Mouse (Mus musculus): ENCODE measurements around the gene 9230102O04Rik. TPM values are rescaled to one million over a fixed set of nuclear protein-coding genes. Genes with fewer than 3 reads are reported as not detected.
A peak's percentile ranks its signal among the peaks of the same experiment; 100 is the strongest.

The 9230102O04Rik gene
- 0.35 and 1.1 TPM in 2 replicates for polyA plus RNA-seq (2015; fragmentation: Nextera tagmentation; extraction: Ambion mirVana)

- ATAC-seq: peak; percentile 74
- Histone ChIP-seq H3K9me3 (ENCODE audit: control insufficient read depth, low read length) (no peaks in the 10 kb centered on the region), H3K4me2 (ENCODE audit: low read length) (peak within 1 kb of the TSS; percentile 39), H3K36me3 (ENCODE audit: control insufficient read depth, insufficient read depth, low read length) (no peaks in the 10 kb centered on the region), H3K4me3 (ENCODE audit: low read length) (peak within 1 kb of the TSS; percentile 26), H3K27me3 (replicated peaks; ENCODE audit: control insufficient read depth, insufficient read depth, low read length) (peaks cover 57% of the 10 kb centered on the region), H3K9ac (ENCODE audit: low read depth, low read length) (no peak within 1 kb of the TSS), H3K4me1 (ENCODE audit: control insufficient read depth, insufficient read depth, low read depth, low read length) (no peaks in the 10 kb centered on the region), H3K27ac (ENCODE audit: low read depth, low read length) (no peak within 1 kb of the TSS)
- under 1% methylated on average over 30 of the region's 30 CpGs for WGBS
Measured at GRCm38 (mm10) chr2:9888913-9889650, at the start of gene 9230102O04Rik. Gene 9230102O04Rik, minus strand, starts transcription at chr2:9889540.

- H3K9ac ChIP-seq (ENCODE audit: low read depth, low read length): no peak overlapping the region
- H3K9me3 ChIP-seq (ENCODE audit: control insufficient read depth, low read length): no peaks in the 10 kb centered on the region
- H3K4me2 ChIP-seq (ENCODE audit: low read length): no peak overlapping the region
- H3K4me1 ChIP-seq (ENCODE audit: control insufficient read depth, insufficient read depth, low read depth, low read length): no peaks in the 10 kb centered on the region
- H3K4me3 ChIP-seq (ENCODE audit: low read length): no peak overlapping the region
- ATAC-seq: 0 out of 2 replicates have a peak, but pooled peaks have one; percentile 40
- H3K27me3 ChIP-seq (replicated peaks; ENCODE audit: control insufficient read depth, insufficient read depth, low read length): no peaks in the 10 kb centered on the region
- WGBS: 20% methylated on average over 1 of the region's 1 CpGs
- no peak overlapping the region for H3K27ac ChIP-seq (ENCODE audit: low read depth, low read length)
- H3K36me3 ChIP-seq (ENCODE audit: control insufficient read depth, insufficient read depth, low read length): no peaks in the 10 kb centered on the region
Measured at GRCm38 (mm10) chr2:9935965-9936364, 46.6 kb upstream of the 9230102O04Rik start.

- H3K4me2 ChIP-seq (ENCODE audit: low read length): no peak overlapping the region
- no peak overlapping the region for H3K4me3 ChIP-seq (ENCODE audit: low read length)
- H3K9me3 ChIP-seq (ENCODE audit: control insufficient read depth, low read length): no peaks in the 10 kb centered on the region
- no peak overlapping the region for H3K9ac ChIP-seq (ENCODE audit: low read depth, low read length)
- no peak overlapping the region for H3K27ac ChIP-seq (ENCODE audit: low read depth, low read length)
- 68% methylated on average over 4 of the region's 4 CpGs for WGBS
- no peak for ATAC-seq
- H3K36me3 ChIP-seq (ENCODE audit: control insufficient read depth, insufficient read depth, low read length): no peaks in the 10 kb centered on the region
- H3K27me3 ChIP-seq (replicated peaks; ENCODE audit: control insufficient read depth, insufficient read depth, low read length): no peaks in the 10 kb centered on the region
- H3K4me1 ChIP-seq (ENCODE audit: control insufficient read depth, insufficient read depth, low read depth, low read length): no peaks in the 10 kb centered on the region; the same call in 1 of the 2 replicates
Measured at GRCm38 (mm10) chr2:9926905-9927283, 37.6 kb upstream of the 9230102O04Rik start.

GRCm38 (mm10) chr2:9926194-9926904 lies 37.0 kb upstream of the 9230102O04Rik start:
- Histone ChIP-seq H3K36me3 (ENCODE audit: control insufficient read depth, insufficient read depth, low read length) (no peaks in the 10 kb centered on the region), H3K4me3 (ENCODE audit: low read length) (no peak overlapping the region), H3K4me2 (ENCODE audit: low read length) (no peak overlapping the region), H3K9me3 (ENCODE audit: control insufficient read depth, low read length) (no peaks in the 10 kb centered on the region), H3K9ac (ENCODE audit: low read depth, low read length) (no peak overlapping the region), H3K27ac (ENCODE audit: low read depth, low read length) (no peak overlapping the region), H3K27me3 (replicated peaks; ENCODE audit: control insufficient read depth, insufficient read depth, low read length) (no peaks in the 10 kb centered on the region), H3K4me1 (ENCODE audit: control insufficient read depth, insufficient read depth, low read depth, low read length) (no peaks in the 10 kb centered on the region; the same call in 1 of the 2 replicates)
- WGBS: 51% methylated on average over 7 of the region's 7 CpGs
- ATAC-seq: no peak

GRCm38 (mm10) chr2:9918691-9919471 lies 29.5 kb upstream of the 9230102O04Rik start:
- Histone ChIP-seq H3K27ac (ENCODE audit: low read depth, low read length) (no peak overlapping the region), H3K27me3 (replicated peaks; ENCODE audit: control insufficient read depth, insufficient read depth, low read length) (no peaks in the 10 kb centered on the region), H3K4me3 (ENCODE audit: low read length) (no peak overlapping the region), H3K9me3 (ENCODE audit: control insufficient read depth, low read length) (no peaks in the 10 kb centered on the region), H3K36me3 (ENCODE audit: control insufficient read depth, insufficient read depth, low read length) (peaks cover 3% of the 10 kb centered on the region; the same call in 1 of the 2 replicates), H3K9ac (ENCODE audit: low read depth, low read length) (no peak overlapping the region), H3K4me2 (ENCODE audit: low read length) (no peak overlapping the region), H3K4me1 (ENCODE audit: control insufficient read depth, insufficient read depth, low read depth, low read length) (no peaks in the 10 kb centered on the region)
- ATAC-seq: no peak
- WGBS: 89% methylated on average over 17 of the region's 17 CpGs

GRCm38 (mm10) chr2:9917602-9918001 lies 28.3 kb upstream of the 9230102O04Rik start:
- H3K4me3 ChIP-seq (ENCODE audit: low read length): no peak overlapping the region
- H3K36me3 ChIP-seq (ENCODE audit: control insufficient read depth, insufficient read depth, low read length): peaks cover 3% of the 10 kb centered on the region; the same call in 1 of the 2 replicates
- H3K27ac ChIP-seq (ENCODE audit: low read depth, low read length): no peak overlapping the region
- no peaks in the 10 kb centered on the region for H3K27me3 ChIP-seq (replicated peaks; ENCODE audit: control insufficient read depth, insufficient read depth, low read length)
- ATAC-seq: no peak
- H3K9me3 ChIP-seq (ENCODE audit: control insufficient read depth, low read length): no peaks in the 10 kb centered on the region
- H3K4me2 ChIP-seq (ENCODE audit: low read length): no peak overlapping the region
- WGBS: 90% methylated on average over 9 of the region's 9 CpGs
- no peak overlapping the region for H3K9ac ChIP-seq (ENCODE audit: low read depth, low read length)
- H3K4me1 ChIP-seq (ENCODE audit: control insufficient read depth, insufficient read depth, low read depth, low read length): no peaks in the 10 kb centered on the region

GRCm38 (mm10) chr2:9905995-9906394 lies 16.7 kb upstream of the 9230102O04Rik start:
- H3K4me2 ChIP-seq (ENCODE audit: low read length): peak overlapping the region; percentile 19
- no peak overlapping the region for H3K27ac ChIP-seq (ENCODE audit: low read depth, low read length)
- no peak overlapping the region for H3K4me3 ChIP-seq (ENCODE audit: low read length)
- peaks cover 6% of the 10 kb centered on the region; the same call in 1 of the 2 replicates for H3K27me3 ChIP-seq (replicated peaks; ENCODE audit: control insufficient read depth, insufficient read depth, low read length)
- no peaks in the 10 kb centered on the region for H3K9me3 ChIP-seq (ENCODE audit: control insufficient read depth, low read length)
- H3K4me1 ChIP-seq (ENCODE audit: control insufficient read depth, insufficient read depth, low read depth, low read length): no peaks in the 10 kb centered on the region
- no peak overlapping the region for H3K9ac ChIP-seq (ENCODE audit: low read depth, low read length)
- WGBS: 11% methylated on average over 11 of the region's 11 CpGs
- ATAC-seq: no peak
- H3K36me3 ChIP-seq (ENCODE audit: control insufficient read depth, insufficient read depth, low read length): no peaks in the 10 kb centered on the region

GRCm38 (mm10) chr2:9903854-9904560 lies 14.7 kb upstream of the 9230102O04Rik start:
- Histone ChIP-seq H3K4me2 (ENCODE audit: low read length) (no peak overlapping the region), H3K4me3 (ENCODE audit: low read length) (no peak overlapping the region), H3K27me3 (replicated peaks; ENCODE audit: control insufficient read depth, insufficient read depth, low read length) (peaks cover 6% of the 10 kb centered on the region; the same call in 1 of the 2 replicates), H3K36me3 (ENCODE audit: control insufficient read depth, insufficient read depth, low read length) (no peaks in the 10 kb centered on the region), H3K9ac (ENCODE audit: low read depth, low read length) (no peak overlapping the region), H3K9me3 (ENCODE audit: control insufficient read depth, low read length) (no peaks in the 10 kb centered on the region), H3K27ac (ENCODE audit: low read depth, low read length) (no peak overlapping the region), H3K4me1 (ENCODE audit: control insufficient read depth, insufficient read depth, low read depth, low read length) (no peaks in the 10 kb centered on the region)
- WGBS: 67% methylated on average over 14 of the region's 14 CpGs
- no peak for ATAC-seq
